Mouse (Mus musculus): ENCODE results near the gene Samhd1.

DNA sequence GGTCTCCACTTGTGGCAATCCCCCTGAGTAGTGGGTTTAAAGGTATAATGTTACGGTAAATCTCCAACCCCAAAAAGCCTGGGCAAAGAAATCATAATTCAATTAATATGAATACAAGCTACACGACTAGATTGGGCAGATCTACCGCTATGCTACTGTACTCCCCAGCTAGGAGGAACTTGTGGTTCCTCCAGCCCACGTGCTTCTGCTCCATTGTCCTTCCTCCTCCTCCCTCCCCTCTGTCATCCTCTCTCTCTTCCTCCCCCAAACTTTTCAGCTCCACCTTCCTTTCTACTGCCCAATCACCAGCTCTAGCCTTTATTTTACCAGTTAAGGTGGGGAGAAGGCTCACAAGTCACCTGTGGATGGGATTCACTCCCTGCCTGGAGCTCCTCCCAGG, 26.8 kb downstream of the Samhd1 start:
- no peak for TF ChIP-seq CTCF (IDR thresholded peaks at IDR 0.05)
- TF ChIP-seq EP300 (IDR thresholded peaks at IDR 0.05): no peak

All from lung, postnatal 0 days (tissue).